Mouse (Mus musculus): ENCODE measurements around the gene Topbp1. TPM values are rescaled to one million over a fixed set of nuclear protein-coding genes. Genes with fewer than 3 reads are reported as not detected.

Gene Topbp1
- polyA plus RNA-seq (2017; shearing (Covaris generic)) = 57.0 TPM

DNA sequence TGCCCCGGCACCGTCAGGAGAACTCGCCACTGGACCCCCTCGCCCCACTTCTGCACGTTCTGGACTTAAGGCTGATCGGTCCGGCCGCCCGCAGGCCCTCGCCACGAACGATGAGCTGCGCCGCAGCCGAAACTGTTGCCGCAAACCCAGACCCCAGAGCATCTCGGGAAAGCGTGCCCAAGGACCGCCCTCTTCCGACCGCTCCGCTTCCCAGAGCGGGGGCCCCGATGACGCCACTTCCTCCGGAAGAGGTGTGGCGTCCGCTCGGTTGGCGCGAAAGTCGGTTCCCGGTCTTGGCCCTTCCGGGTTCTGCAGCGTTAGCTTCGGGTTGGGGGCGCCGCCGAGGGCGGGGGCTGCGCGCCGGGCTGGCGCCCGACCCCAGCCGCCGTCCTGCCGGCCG is at the start of gene Topbp1, which contains the start of gene 1300017J02Rik:
Topbp1 (plus strand) TSS at position 289 of the 400 bp plus-strand sequence.
1300017J02Rik (minus strand) TSS at position 156 of the 400 bp plus-strand sequence.

GRCm38 (mm10) chr9:103365290-103366247 is 60.6 kb downstream of the Topbp1 start, which contains the start of gene Cdv3:
Cdv3 (minus strand) TSS chr9:103365840.

Other genes with a start within 250 kb of the Topbp1 start
- 26.1 TPM for gene Rab6b, start 193.4 kb upstream of the Topbp1 start, polyA plus RNA-seq (2017; shearing (Covaris generic))
- 40.4 TPM for gene Srprb, start 103.1 kb upstream of the Topbp1 start, polyA plus RNA-seq (2017; shearing (Covaris generic))
- gene Gm20425, start 74.9 kb upstream of the Topbp1 start, polyA plus RNA-seq (2017; shearing (Covaris generic)) = 2.1 TPM
- gene Trf, start 74.8 kb upstream of the Topbp1 start, polyA plus RNA-seq (2017; shearing (Covaris generic)) = 5.6 TPM
- 1.3 TPM for gene 1300017J02Rik, start 133 bp upstream of the Topbp1 start, polyA plus RNA-seq (2017; shearing (Covaris generic))
- 58.4 TPM for gene Cdv3, start 60.6 kb downstream of the Topbp1 start, polyA plus RNA-seq (2017; shearing (Covaris generic))
- gene Bfsp2, start 175.2 kb downstream of the Topbp1 start, polyA plus RNA-seq (2017; shearing (Covaris generic)) = 0.95 TPM

Data from CD4-positive, CD25-positive, alpha-beta regulatory T cell (primary cell).